Comparison of ENCODE assay signal across 8 mouse cellular contexts in the genomic region with DNA sequence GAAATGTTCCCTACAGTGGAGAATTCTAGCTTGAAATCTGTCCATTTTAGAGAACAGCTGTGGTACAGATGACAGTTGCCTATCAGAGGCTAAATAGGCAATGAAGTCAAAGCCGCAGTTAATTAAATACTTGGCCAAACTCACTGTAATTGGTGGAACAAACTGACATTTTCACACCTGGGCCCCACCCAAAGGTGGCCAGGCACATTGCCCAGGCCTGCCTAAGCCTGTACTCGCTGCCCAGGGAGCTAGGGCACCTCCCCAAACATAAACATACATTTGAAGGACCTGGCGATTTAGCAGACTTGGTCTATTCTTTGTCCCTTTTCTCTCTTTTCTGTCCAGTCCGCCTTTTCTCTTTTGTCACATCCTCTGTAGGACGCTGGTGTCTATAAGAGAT. TPM values are rescaled to one million over a fixed set of nuclear protein-coding genes. Genes with fewer than 3 reads are reported as not detected.
A peak's percentile ranks its signal among the peaks of the same experiment; 100 is the strongest.
DNase-seq lines count a peak whose midpoint lies in the region; ATAC-seq and TF ChIP-seq lines count a peak whose summit lies in the region.

A gene (plus strand): TSS at position 276 of the 400 bp plus-strand sequence.

- H3K9me3 ChIP-seq in hindbrain, embryonic 13.5 days, result no peaks in the 10 kb centered on the region
- H3K9me3 ChIP-seq in liver, postnatal 0 days (ENCODE audit: low read length), result no peaks in the 10 kb centered on the region

- no peak for TF ChIP-seq EP300 in liver, postnatal 0 days (IDR thresholded peaks at IDR 0.05; ENCODE audit: low read depth)

- TF ChIP-seq CTCF in layer of hippocampus, adult 2 months (conservative IDR thresholded peaks at IDR 0.05), result no peak
- no peak for TF ChIP-seq CTCF in liver, postnatal 0 days (IDR thresholded peaks at IDR 0.05; ENCODE audit: low read depth)

- peak within 1 kb of the TSS; percentile 77 for H3K4me2 ChIP-seq in hindbrain, embryonic 13.5 days
- H3K4me2 ChIP-seq in liver, postnatal 0 days (ENCODE audit: low read depth, low read length), result peak within 1 kb of the TSS; percentile 97

- peak within 1 kb of the TSS; percentile 81 for H3K9ac ChIP-seq in hindbrain, embryonic 13.5 days
- H3K9ac ChIP-seq in liver, postnatal 0 days (replicated peaks), result peak within 1 kb of the TSS; percentile 82

- no peak for ATAC-seq in hindbrain, embryonic 13.5 days (ENCODE audit: low FRiP score)
- no peak for ATAC-seq in liver, postnatal 0 days

- 26% methylated on average over 5 of the region's 5 CpGs for WGBS in hindbrain, embryonic 13.5 days
- 34% methylated on average over 5 of the region's 5 CpGs for WGBS in liver, postnatal 0 days (ENCODE audit: insufficient replicate concordance)

- H3K4me1 ChIP-seq in hindbrain, embryonic 13.5 days (replicated peaks), result peaks cover 20% of the 10 kb centered on the region
- H3K4me1 ChIP-seq in liver, postnatal 0 days (ENCODE audit: insufficient read depth), result peaks cover 17% of the 10 kb centered on the region

- peak within 1 kb of the TSS; percentile 88 for H3K27ac ChIP-seq in layer of hippocampus, adult 2 months
- peak within 1 kb of the TSS; percentile 85 for H3K27ac ChIP-seq in hindbrain, embryonic 13.5 days
- H3K27ac ChIP-seq in liver, postnatal 0 days (ENCODE audit: low read depth), result peak within 1 kb of the TSS; percentile 86

- H3K36me3 ChIP-seq in hindbrain, embryonic 13.5 days, result peaks cover 49% of the 10 kb centered on the region
- H3K36me3 ChIP-seq in liver, postnatal 0 days (replicated peaks; ENCODE audit: insufficient read depth, low read length), result peaks cover 33% of the 10 kb centered on the region

- peak within 1 kb of the TSS; percentile 92 for H3K4me3 ChIP-seq in layer of hippocampus, adult 2 months
- H3K4me3 ChIP-seq in hindbrain, embryonic 13.5 days, result peak within 1 kb of the TSS; percentile 70
- peak within 1 kb of the TSS; percentile 81 for H3K4me3 ChIP-seq in liver, postnatal 0 days (ENCODE audit: low read depth, low read length)

- no peak for DNase-seq in layer of hippocampus, adult 2 months (ENCODE audit: low spot score in 2 of 2)
- DNase-seq in layer of hippocampus, adult 9-10 months (ENCODE audit: low spot score), result no peak
- peak; percentile 42 for DNase-seq in cerebellum, adult 9-10 months
- DNase-seq in liver, postnatal 0 days, result no peak
- DNase-seq in urinary bladder, postnatal 36 days (ENCODE audit: low spot score in 2 of 2), result peak; percentile 27 to 30
- no peak for DNase-seq in frontal cortex, postnatal 36 days (ENCODE audit: low spot score in 2 of 2)
- no peak for DNase-seq in spleen, adult 12 weeks (ENCODE audit: low spot score)

- no peaks in the 10 kb centered on the region for H3K27me3 ChIP-seq in hindbrain, embryonic 13.5 days
- no peaks in the 10 kb centered on the region for H3K27me3 ChIP-seq in liver, postnatal 0 days (ENCODE audit: insufficient read depth, low read length)

RNA-seq across cellular contexts. Expression of the gene that starts here (rescaled TPM):
- total RNA-seq in layer of hippocampus, adult 2 months (2021), result 1 to 10 TPM; 5.7 to 7.4 TPM
- 4.8 and 5.4 TPM in 2 replicates for polyA plus RNA-seq in hindbrain, embryonic 13.5 days (2015; fragmentation: Nextera tagmentation; extraction: Ambion mirVana)
- polyA plus RNA-seq in liver, postnatal 0 days (2015; fragmentation: Nextera tagmentation; extraction: Ambion mirVana), result 2.9 TPM in 2 replicates

Comparison
In these comparisons a context has a peak if more than half of its experiments do, and no peak if none do; other contexts are left out.
1. DNase-seq: peak in cerebellum, adult 9-10 months (single experiment) and urinary bladder, postnatal 36 days (2 of 2); none in layer of hippocampus, adult 2 months (0 of 2), layer of hippocampus, adult 9-10 months (single experiment), liver, postnatal 0 days (single experiment), frontal cortex, postnatal 36 days (0 of 2) and spleen, adult 12 weeks (single experiment).
2. Peak in every context shown above with its lines, with median percentiles within 50 percentile points of each other: H3K27ac ChIP-seq and H3K4me3 ChIP-seq.